Comparison of ENCODE assay signal across 19 mouse cellular contexts in the genomic region with DNA sequence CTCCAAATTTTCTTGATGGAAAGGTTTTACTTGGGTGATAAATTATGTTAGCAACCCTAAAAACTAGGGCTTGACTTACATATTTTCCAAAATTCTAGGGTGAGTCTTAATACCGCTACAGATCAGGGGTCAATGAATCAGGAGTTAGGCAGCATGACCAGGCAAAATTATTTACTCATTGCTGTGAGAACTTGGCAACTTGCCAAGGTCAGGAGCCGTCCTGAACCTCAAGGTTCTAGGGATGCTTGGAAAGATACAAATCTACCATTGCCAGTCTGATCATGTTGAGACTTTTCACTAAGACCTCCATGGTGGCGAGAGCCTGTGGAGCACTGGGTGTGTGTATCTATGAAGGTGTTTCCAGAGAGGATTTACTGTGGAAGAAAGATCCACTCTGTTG. TPM values are rescaled to one million over a fixed set of nuclear protein-coding genes. Genes with fewer than 3 reads are reported as not detected.
DNase-seq lines count a peak whose midpoint lies in the region; ATAC-seq and TF ChIP-seq lines count a peak whose summit lies in the region.
"Had no signal": no experiment of that assay in that cellular context is flagged by ENCODE, and none has a peak within 500 bp of the region (broad histone marks: within the 10 kb centered on the region; RNA-seq: fewer than 3 reads in every experiment).

No protein-coding gene starts in this region.

- H3K4me3 ChIP-seq in liver, adult 2 months (ENCODE audit: insufficient read depth, low read depth, low read length) = no peak overlapping the region
- H3K4me3 ChIP-seq in hindbrain, embryonic 13.5 days = no peak overlapping the region
- H3K4me3 ChIP-seq: heart, adult 2 months had no signal

- TF ChIP-seq CTCF in liver, adult 2 months (IDR thresholded peaks at IDR 0.05; ENCODE audit: low read depth, low read length) = no peak

- H3K9ac ChIP-seq in liver, adult 2 months (ENCODE audit: low read depth, low read length) = no peak overlapping the region
- no peak overlapping the region for H3K9ac ChIP-seq in hindbrain, embryonic 13.5 days
- H3K9ac ChIP-seq: liver, postnatal 0 days had no signal

- intact Hi-C loops in left cerebral cortex, postnatal 25 days (cut with DNase I) = loop anchor here (10.0 kb wide), 1 partner anchor 293 kb away; no protein-coding TSS in a partner anchor

- ATAC-seq in hindbrain, embryonic 13.5 days (ENCODE audit: low FRiP score) = 0 out of 2 replicates have a peak, but pooled peaks have one; percentile 1
- ATAC-seq: liver, postnatal 0 days had no signal

- no peak overlapping the region for H3K4me2 ChIP-seq in hindbrain, embryonic 13.5 days

- H3K9me3 ChIP-seq in hindbrain, embryonic 13.5 days = no peaks in the 10 kb centered on the region

- TF ChIP-seq POLR2A in liver, adult 2 months (IDR thresholded peaks at IDR 0.05; ENCODE audit: extremely low read depth, insufficient read depth, low read length) = no peak

- H3K79me2 ChIP-seq in liver, adult 2 months (ENCODE audit: control insufficient read depth, insufficient read depth, low read length) = no peaks in the 10 kb centered on the region

- H3K27me3 ChIP-seq in liver, adult 2 months (ENCODE audit: control insufficient read depth, insufficient read depth, low read length) = no peaks in the 10 kb centered on the region
- H3K27me3 ChIP-seq in hindbrain, embryonic 13.5 days = 0 out of 2 replicates have a peak, but pooled peaks cover 4% of the 10 kb centered on the region

- WGBS in liver, adult 2 months = 42% methylated on average over 3 of the region's 3 CpGs
- whole genome bisulfite sequencing in hindbrain, embryonic 13.5 days = 63% methylated on average over 3 of the region's 3 CpGs

- no peak overlapping the region for H3K27ac ChIP-seq in liver, adult 2 months (replicated peaks; ENCODE audit: insufficient read depth, low read depth, low read length)
- no peak overlapping the region for H3K27ac ChIP-seq in hindbrain, embryonic 13.5 days
- H3K27ac ChIP-seq: heart, adult 2 months had no signal

- no peaks in the 10 kb centered on the region for H3K4me1 ChIP-seq in liver, adult 2 months (ENCODE audit: control insufficient read depth, insufficient read depth, low read length)
- peaks cover 13% of the 10 kb centered on the region for H3K4me1 ChIP-seq in hindbrain, embryonic 13.5 days (replicated peaks)

- no peaks in the 10 kb centered on the region for H3K36me3 ChIP-seq in liver, adult 2 months (ENCODE audit: control insufficient read depth, insufficient read depth, low read length)
- H3K36me3 ChIP-seq in hindbrain, embryonic 13.5 days = no peaks in the 10 kb centered on the region

- DNase-seq in adrenal gland, adult (ENCODE audit: inconsistent age in 2 of 2, low spot score in 1 of 2) = peak; percentile 60 to 79
- no peak for DNase-seq in adrenal gland, postnatal 4 days (ENCODE audit: low spot score in 2 of 2)
- peak; percentile 8 for DNase-seq in liver, adult 2 months (ENCODE audit: extremely low read depth, low read depth, low spot score)
- no peak for DNase-seq in liver
- DNase-seq in adrenal gland, adult 8-10 months = peak; percentile 43
- no peak for DNase-seq in left cerebral cortex, postnatal 25 days (ENCODE audit: low spot score in 2 of 2)
- no peak for DNase-seq in urinary bladder, postnatal 4 days (ENCODE audit: low spot score in 2 of 2)
- DNase-seq: gastrocnemius, postnatal 14 days; heart, adult 2 months; kidney, adult 18-20 months; kidney, postnatal 25 days; liver, postnatal 0 days; lung, postnatal 14 days; right cerebral cortex, postnatal 25 days had no signal

RNA-seq across cellular contexts. Expression of a gene that starts 11.5 kb away (rescaled TPM):
- total RNA-seq in adrenal gland, postnatal 4 days (2021) = under 1 TPM; 0.08 to 0.31 TPM
- total RNA-seq in liver, adult 2 months (2014; rRNA removed) = not detected in 2 replicates
- polyA plus RNA-seq in liver, adult 2 months (2012; rRNA removed) = not detected in 2 replicates
- under 1 TPM in 1 of 4 experiments, not detected in 3; 0.13 TPM for total RNA-seq in adrenal gland, adult 8-10 months (2022)
- 0.70 and 1.1 TPM in 2 replicates for polyA plus RNA-seq in hindbrain, embryonic 13.5 days (2015; fragmentation: Nextera tagmentation; extraction: Ambion mirVana)
- 10 to 100 TPM; 19.5 to 30.2 TPM for total RNA-seq in left cerebral cortex, postnatal 25 days (2021)
- total RNA-seq: gastrocnemius, postnatal 14 days; heart, adult 2 months; megakaryocyte-erythroid progenitor cell, adult 5-6 weeks had no signal
- polyA plus RNA-seq: liver, postnatal 0 days had no signal

RNA-seq across cellular contexts. Expression of a gene that starts 32.2 kb away (rescaled TPM):
- not detected for total RNA-seq in adrenal gland, postnatal 4 days (2021)
- total RNA-seq in liver, adult 2 months (2014; rRNA removed) = not detected in 2 replicates
- polyA plus RNA-seq in liver, adult 2 months (2012; rRNA removed) = 0.20 and 0.40 TPM in 2 replicates
- total RNA-seq in adrenal gland, adult 8-10 months (2022) = not detected
- polyA plus RNA-seq in hindbrain, embryonic 13.5 days (2015; fragmentation: Nextera tagmentation; extraction: Ambion mirVana) = not detected in 2 replicates
- total RNA-seq in left cerebral cortex, postnatal 25 days (2021) = not detected
- total RNA-seq: gastrocnemius, postnatal 14 days; heart, adult 2 months; layer of hippocampus, postnatal 10 days; MEL had no signal
- polyA plus RNA-seq: liver, postnatal 0 days; stomach, embryonic 16.5 days had no signal

Comparison
In these comparisons a context has a peak if more than half of its experiments do, and no peak if none do; other contexts are left out.
1. DNase-seq: peak in adrenal gland, adult (2 of 2), liver, adult 2 months (single experiment) and adrenal gland, adult 8-10 months (single experiment); none in adrenal gland, postnatal 4 days (0 of 2), liver (single experiment), left cerebral cortex, postnatal 25 days (0 of 2) and urinary bladder, postnatal 4 days (0 of 2).
2. RNA of a gene that starts 11.5 kb away (total RNA-seq): 19.5 to 30.2 TPM in left cerebral cortex, postnatal 25 days; 0.08 to 0.31 TPM in adrenal gland, postnatal 4 days, 0.13 TPM in adrenal gland, adult 8-10 months and not detected in liver, adult 2 months; every median in the first group is over 10 times any median in the second.